Mouse (Mus musculus) c-Kit-positive CD71-positive TER-119-positive erythroid progenitor cells, embryonic 14.5 days (primary cell): ENCODE measurements around the gene Mtor.

Source experiments
- DNase-seq: peaks from one replicate; pipeline ENCODE4 v3.0.0-alpha.2; 2013; ENCODE audit warnings: low spot score

Mtor gene

GRCm38 (mm10) chr4:148442598-148442997 is 5.8 kb upstream of the Mtor start:
- DNase-seq, result no peak

DNA sequence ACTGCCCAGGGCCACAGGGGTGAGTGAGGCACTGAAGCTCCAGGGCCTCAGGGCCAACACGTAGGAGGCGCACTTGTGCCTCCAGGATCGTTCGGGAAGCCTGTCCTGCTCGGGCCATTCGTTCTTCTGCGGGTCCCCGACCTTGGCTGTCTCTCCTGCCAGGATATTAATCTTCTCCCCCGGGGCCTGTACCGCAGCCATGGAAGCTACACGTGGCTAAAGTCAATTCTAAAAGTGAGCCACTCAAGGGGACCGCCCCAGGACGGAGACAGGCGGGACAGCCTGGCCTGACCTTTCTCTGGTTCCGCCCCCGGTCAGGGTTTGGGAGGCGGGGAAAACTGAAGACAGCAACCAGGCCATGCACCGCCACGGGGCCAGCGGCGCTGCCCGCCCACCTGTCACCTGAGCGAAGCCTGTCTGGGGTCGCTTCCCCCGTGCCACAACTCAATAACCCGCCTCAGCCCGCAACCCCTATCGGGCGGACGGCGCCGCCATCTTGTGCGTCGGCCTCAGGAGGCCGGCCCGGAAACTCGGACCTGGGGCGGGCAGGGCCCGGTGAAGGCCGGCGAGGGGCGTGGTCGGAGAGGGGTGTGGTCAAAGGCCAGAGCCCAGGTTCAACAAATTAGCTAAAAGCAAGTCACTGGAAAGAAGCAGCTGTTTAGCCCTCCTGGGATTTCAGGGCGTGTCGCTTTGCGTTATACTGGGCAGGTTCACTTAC is 4.0 kb upstream of the Mtor start, which contains the start of gene Ubiad1:
Ubiad1 (minus strand) TSS at position 522 of the 718 bp plus-strand sequence.
- DNase-seq, result peak; percentile 73

- DNase-seq, result peak; percentile 33
Measured at GRCm38 (mm10) chr4:148448853-148449245, 438 bp downstream of the Mtor start.

DNA sequence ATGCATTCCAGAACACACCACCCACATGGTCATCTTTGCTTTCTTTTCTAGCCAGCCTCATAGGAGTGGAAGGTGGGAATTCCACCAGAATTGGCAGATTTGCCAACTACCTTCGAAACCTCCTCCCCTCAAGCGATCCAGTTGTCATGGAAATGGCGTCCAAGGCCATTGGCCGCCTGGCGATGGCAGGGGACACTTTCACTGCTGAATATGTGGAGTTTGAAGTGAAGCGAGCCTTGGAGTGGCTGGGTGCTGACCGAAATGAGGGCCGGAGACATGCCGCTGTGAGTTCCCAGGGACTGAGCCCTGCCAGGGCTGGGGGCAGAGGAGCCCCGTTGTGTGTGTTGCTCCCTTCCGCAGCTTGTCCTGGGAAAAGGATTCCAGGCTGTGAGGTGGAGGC is 5.3 kb downstream of the Mtor start:
- DNase-seq, result no peak

GRCm38 (mm10) chr4:148455477-148456025 is 7.1 kb downstream of the Mtor start:
- DNase-seq, result no peak

DNA sequence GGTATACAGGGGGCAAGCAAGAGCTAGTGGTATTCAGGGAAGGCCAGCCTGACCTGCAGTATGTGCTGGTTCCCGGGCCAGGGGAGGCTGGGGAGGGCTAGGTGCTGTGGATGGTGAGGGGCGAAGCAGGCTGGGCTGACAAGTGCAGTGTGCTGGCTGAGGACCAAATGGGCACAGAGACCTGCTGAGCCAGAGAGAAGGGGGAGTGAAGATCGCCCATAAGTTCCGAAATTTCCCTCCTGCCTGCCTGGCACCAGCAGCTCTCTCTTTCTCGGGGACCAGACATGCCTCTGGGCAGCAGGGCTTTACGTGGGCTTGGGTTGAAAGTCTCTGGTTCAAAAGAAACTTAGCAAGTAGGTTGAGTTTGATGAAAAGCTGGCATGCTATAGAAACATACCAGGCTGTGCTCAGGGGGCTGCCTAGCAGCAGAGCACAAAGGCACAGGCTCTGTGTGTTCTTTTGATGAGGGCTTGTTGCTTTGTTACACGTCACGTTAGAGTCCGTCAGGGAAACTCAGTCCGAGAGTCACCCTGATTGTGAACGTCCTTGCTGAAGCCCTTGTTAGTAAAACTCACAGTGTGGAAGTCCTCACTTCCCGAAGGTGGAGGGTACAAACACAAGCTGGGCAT is 12.4 kb downstream of the Mtor start:
- no peak for DNase-seq

DNA sequence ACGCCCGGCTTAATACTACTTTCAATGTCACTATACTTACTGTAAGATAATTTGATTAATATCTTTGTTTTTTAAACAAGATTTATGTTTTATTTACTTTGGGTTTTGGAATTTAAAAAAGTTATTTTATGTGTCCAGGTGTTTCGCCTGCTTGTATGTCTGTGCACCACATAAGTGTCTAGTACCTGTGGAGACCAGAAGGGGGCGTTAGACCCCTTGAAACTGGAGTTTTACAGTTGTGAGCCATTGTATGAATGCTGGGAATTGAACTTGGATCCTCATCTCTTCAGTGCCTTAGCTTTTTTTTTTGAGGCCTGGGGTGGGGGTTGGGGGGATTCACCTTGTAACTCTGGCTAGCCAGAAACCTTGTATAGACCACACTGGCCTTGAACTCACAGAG is 13.4 kb downstream of the Mtor start:
- no peak for DNase-seq

- DNase-seq, result no peak
Measured at GRCm38 (mm10) chr4:148462717-148463116, 14.3 kb downstream of the Mtor start.

DNA sequence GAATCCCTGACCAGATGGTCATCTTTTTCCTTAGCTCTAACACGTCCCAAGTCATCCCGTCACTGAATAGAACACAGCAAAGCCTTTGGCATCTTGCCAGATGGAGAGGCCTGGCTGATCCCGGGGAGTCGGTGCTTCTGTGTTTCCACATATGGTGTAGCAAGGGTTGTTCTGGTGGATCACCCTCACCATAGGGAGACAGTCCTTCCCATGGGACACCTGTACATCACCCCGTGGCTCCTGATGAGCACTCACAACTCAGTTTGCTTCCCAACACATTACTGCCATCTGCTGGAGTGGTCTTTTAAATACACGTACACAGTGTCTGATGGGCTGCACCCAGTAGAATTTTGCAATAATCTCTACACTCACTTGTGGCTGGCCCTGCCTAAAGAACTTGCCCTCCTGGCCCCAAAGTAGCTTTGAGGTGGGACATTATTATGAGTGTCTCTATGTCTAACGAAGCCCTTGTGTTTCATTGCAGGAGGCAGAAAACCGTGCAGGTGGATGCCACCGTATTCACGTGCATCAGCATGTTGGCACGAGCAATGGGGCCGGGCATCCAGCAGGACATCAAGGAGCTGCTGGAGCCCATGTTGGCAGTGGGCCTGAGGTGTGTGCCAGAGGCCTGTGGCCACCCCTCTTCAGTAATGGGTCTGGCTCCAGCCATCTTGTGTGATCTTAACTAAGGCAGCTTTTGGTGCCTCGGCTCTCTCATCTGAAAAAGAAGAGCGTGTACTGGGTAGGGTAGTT is 15.0 kb downstream of the Mtor start:
- no peak for DNase-seq

DNA sequence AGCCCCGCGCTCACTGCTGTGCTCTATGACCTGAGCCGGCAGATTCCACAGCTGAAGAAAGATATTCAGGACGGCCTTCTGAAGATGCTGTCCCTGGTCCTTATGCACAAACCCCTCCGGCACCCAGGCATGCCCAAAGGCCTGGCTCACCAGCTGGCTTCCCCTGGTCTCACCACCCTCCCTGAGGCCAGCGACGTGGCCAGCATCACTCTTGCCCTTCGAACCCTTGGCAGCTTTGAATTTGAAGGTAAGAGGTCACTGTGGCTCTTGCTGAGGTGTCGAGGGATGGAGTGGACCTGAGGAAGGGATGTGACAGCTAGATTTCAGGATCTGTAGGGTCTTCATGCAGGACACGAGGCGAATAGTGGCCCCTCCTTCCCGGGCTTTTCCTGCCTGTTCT is 15.9 kb downstream of the Mtor start:
- no peak for DNase-seq

DNA sequence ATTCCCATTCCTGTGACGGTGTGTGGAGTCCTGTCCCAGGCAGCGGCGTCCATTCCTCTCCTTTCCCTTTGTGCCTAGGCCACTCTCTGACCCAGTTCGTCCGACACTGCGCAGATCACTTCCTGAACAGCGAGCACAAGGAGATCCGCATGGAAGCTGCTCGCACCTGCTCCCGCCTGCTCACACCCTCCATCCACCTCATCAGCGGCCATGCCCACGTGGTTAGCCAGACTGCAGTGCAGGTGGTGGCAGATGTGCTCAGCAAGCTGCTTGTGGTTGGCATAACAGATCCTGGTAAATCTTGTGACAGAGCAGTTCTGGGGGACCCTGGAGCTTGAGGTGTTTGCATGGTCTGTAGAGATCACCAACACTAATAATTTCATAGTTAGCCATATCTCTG is 16.5 kb downstream of the Mtor start:
- no peak for DNase-seq

GRCm38 (mm10) chr4:148466511-148467079 is 18.2 kb downstream of the Mtor start:
- DNase-seq, result no peak

- DNase-seq, result no peak
Measured at GRCm38 (mm10) chr4:148468396-148468795, 20.0 kb downstream of the Mtor start.

GRCm38 (mm10) chr4:148469487-148470252 is 21.3 kb downstream of the Mtor start:
- no peak for DNase-seq

- DNase-seq, result no peak
Measured at GRCm38 (mm10) chr4:148471363-148471806, 23.0 kb downstream of the Mtor start.

- DNase-seq, result no peak
Measured at GRCm38 (mm10) chr4:148472436-148473174, 24.2 kb downstream of the Mtor start.

DNA sequence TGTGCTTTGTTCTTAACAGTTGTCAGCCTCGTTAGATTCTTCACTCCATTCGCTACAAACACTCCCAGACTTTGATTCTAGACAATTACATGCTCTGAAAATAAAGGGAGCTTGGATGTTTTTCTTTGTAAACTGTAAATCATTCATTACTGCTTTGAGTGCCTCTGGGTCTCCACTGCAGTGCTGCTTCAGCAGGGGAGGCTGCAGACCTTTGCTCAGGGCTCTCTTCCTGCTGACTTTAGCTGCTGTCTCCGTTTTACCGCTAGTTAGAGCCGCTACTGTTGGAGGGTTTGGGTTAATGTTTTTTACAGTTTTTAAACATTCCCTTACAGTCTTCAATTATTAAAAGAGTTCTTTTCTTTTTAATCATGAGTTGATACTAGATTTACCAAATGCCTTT is 25.1 kb downstream of the Mtor start:
- DNase-seq, result no peak

DNA sequence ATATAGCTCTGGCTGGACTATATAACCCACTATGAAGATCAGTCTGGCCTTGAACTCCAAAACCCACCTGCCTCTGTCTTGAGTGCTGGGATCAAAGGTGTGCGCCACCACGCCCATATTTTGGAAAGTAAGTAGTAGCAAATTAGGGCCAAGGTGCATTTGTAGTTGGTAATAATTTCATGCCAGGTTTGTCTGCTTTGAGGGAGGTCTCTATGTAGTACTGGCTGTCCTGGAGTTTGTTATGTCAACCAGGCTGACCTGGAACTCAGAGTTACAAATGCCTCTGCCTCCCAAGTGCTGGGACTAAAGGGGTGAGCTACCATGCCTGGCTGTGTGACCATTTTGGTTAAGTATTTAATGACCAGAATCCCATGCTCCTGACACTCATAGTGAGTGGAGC is 31.8 kb downstream of the Mtor start:
- no peak for DNase-seq

GRCm38 (mm10) chr4:148481557-148482168 is 33.3 kb downstream of the Mtor start:
- DNase-seq, result no peak

DNA sequence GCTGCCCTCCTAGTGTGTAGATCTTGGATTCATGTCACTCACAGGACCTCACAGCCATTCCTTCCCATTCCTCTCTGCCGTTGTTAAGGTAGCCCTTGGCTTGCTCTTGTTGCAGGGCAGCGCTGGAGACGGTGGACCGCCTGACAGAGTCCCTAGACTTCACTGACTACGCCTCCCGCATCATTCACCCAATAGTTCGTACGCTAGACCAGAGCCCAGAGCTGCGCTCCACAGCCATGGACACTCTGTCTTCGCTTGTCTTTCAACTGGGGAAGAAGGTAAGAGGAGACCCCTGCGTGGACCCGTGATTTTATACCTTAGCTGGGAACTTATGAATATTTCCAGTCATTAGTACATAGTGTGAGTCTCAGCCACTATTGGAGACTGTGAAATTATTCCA is 36.1 kb downstream of the Mtor start:
- no peak for DNase-seq
